Mouse (Mus musculus) brain, embryonic 18.5 days (tissue): Measurements from ENCODE around the gene Cfap161.

Experiments
- DNase-seq: peaks from one replicate; pipeline ENCODE4 v3.0.0-alpha.2; 2012; ENCODE audit warnings: low read depth, low spot score

The Cfap161 gene

DNA sequence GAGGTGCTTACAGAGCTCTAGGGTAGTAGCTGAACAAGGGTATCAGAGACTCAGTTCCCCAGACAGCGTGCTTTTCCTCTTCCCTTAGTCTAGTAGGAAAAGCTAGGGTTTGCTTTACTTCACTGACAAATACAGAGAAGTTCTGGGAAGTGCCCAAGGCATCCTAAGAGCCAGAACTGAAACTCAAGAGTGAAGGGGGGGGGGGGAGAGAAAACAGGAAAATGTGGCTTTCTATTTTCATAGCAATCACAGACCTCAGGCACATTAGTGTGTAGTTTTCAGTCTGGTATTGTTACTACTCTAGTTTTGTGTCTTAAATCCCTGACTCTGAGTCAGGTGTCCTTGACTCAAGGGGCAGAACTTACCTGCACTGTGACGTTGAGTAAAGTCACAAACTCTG lies 7.3 kb upstream of the Cfap161 start:
- no peak for DNase-seq

DNA sequence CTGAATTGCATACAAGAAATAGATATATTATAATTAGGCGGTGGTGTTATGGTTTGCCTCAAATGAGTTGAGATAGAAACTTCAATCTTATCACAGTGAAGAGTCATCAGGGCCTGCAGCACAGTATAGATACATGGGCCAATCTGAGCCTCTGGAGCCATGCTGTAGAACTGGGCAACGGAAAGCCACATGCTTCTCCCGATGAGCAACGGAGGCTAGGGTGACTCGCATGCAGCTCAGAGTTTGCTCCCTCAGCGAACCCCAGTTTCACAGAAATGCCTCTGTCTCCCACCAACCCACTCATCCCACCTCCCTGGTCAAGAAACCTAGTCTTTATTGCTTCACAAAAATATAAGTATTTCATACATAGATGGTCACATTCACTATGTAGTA lies 6.8 kb upstream of the Cfap161 start:
- no peak for DNase-seq

- DNase-seq, result no peak
These were observed 6.1 kb upstream of the Cfap161 start for GRCm38 (mm10) chr7:83800561-83801482.

DNA sequence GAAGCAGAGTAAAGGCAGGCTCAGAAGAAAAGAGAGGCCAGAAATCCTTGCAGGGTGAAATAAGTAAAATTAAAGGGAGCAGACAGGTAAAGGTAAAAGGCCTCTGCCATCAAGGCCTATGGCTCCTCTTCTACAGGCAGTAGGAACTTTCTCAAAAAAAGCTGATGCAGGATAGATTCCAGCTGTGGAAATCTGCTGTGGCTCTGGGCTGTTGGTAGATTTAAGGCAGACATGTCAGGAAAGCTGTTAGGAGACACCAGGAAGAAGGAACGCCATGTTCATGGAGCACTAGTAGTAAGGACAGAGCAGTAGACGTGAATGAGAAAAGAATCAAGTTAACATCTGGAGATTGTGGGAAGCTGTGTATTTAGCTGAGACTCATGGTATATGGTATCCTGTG lies 5.4 kb upstream of the Cfap161 start:
- DNase-seq, result no peak

- no peak for DNase-seq
These were observed 3.3 kb upstream of the Cfap161 start for GRCm38 (mm10) chr7:83798004-83798403.

DNA sequence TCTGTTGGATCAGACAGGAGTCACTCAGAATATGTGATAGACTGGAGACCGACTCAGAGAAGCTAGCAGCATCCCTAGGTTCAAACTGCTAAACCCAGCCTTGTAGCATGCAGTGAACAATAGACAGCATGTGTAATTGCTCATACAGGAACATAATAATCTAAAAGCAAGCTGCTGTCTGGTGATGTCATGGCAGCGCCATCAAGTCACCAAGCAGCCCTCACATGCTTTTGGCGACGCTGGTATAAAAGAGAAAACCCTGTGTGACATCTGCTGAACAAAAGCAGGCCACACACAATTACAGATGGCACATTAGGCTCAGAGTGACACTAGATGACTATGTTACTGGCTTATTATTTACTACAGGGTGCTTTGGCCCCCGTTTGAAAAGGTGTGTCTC lies 1.5 kb upstream of the Cfap161 start:
- DNase-seq, result no peak

- no peak for DNase-seq
These were observed 535 bp downstream of the Cfap161 start for GRCm38 (mm10) chr7:83794006-83794683.

- DNase-seq, result no peak
These were observed 13.8 kb downstream of the Cfap161 start for GRCm38 (mm10) chr7:83780881-83781280.

DNA sequence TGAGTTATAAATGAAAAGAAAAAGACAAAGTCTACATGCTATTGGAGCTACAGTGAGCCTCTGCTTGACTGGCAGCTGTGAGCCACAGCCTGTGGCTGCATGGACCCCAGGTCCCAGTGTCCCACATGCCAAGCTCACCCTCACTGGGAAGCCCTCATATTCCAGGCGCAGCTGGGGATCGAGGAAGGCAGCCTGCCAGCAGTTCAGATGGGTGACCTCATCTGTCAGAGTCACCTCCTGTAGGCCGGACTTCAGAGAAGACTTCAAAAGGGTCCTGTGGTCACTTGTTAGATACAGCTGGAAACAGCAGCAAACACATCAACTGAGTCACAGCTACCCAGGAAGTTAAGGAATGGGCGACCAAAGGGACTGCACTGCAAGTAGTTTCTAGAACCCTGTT lies 14.7 kb downstream of the Cfap161 start:
- DNase-seq, result no peak

DNA sequence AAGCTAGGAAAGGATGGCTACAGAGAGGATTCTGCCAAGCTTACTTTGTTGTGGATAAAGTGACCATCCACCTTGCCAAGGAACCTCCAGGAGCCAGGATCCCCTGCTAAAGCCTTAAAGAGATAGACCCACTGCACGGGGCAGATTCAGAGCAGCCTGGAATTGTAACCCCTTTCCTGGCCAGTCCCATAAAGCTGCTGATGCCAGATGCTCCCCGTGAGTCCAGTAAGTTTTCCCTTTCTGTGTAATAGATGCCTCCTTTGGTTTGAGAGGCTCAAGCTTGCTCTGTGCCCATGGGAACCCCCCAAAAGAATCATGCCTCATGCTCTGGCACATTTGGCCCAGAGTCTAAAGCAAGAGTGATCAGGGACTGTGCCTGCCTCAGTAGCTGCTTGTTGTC lies 15.7 kb downstream of the Cfap161 start:
- DNase-seq, result no peak

DNA sequence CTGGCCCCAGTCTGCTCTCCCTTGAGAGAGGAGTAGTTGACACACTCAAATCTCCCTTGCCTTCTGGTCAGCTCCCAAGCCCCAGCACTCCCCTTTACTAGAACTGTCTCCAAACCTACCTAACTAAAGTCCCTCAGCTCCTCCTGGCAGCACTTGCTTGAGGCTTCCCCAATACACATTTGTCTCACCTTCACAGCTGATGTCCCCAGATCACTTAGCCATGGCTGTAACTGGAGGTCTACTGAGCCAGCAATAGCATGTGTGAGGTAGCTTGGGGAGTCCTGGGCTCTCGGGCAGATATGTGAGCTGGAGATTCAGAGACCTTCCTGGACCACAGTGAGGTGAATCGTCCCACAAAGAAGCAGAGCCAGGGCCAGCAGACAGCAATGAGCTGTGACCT lies 16.2 kb downstream of the Cfap161 start:
- no peak for DNase-seq

DNA sequence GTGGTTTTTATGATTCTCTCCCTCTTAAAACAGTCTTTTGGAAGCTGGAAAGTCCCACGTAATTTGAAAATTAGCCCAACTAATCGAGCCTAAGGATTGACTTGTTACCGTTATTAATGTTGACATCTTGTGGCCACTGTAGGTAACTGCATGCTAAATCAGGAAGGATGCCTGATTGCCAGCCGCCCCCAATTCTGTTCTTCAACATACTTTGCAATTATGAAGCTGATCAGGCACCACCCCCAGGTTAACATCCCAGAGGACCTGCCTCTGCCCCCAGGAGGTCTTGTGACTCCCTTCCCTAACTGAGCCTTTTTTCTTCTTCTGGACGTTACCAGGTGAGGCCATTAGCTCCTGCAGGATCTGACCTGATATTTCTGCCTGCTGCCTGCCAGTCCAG lies 20.0 kb downstream of the Cfap161 start:
- DNase-seq, result no peak

- DNase-seq, result no peak
These were observed 31.0 kb downstream of the Cfap161 start for GRCm38 (mm10) chr7:83763674-83764073.

GRCm38 (mm10) chr7:83762336-83762735 lies 32.3 kb downstream of the Cfap161 start:
- no peak for DNase-seq

- DNase-seq, result no peak
These were observed 43.6 kb downstream of the Cfap161 start for GRCm38 (mm10) chr7:83751055-83751454.

DNA sequence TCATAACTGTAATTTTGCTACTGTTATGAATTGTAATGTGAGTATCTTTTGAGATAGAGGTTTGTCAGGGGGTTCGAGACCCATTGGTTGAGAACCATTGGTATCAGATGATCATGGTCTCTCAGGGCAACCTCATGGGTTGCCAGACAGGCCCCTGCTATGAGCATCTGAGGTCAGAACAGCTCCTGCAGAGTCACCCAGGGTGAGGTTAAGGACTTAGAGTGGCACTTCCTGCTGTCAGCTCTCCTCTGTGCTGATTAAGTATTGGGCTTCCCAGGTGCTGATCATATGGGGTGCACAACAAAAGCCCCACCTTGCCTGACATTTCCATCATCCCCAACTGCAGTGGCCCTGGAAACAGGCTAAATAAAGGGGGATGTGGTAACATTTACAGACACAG lies 46.3 kb downstream of the Cfap161 start:
- no peak for DNase-seq

DNA sequence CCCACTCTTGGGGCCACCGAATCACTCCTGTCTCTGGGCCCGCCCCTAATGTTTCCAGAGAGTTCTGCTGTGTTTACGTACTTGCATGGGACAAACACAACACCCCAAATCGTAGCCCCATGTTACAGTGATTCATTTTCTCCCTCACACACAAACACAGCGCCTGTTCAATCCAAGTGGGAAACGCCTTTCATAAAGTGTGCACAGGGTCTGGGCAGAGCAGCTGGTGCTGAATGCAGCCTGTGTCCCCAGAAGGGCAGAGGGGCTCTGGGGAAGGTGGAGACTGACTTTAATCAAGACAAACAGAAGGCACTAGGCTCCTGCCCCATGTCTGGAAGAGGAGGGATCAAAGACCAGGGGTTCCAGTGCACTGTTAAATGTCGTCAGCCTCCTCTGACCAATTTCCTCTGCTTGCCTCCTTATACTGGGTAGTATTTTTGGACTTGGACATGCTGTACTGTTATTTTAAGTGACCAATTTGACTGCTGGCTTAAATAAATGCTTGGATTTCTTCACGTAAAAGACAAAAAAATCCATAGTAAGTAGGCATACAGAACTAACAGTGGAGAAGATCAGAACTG lies 48.5 kb downstream of the Cfap161 start:
- DNase-seq, result no peak

- DNase-seq, result no peak
These were observed 49.1 kb downstream of the Cfap161 start, which contains the start of gene Il16 for GRCm38 (mm10) chr7:83745413-83746106. Gene Il16 (minus strand): TSS chr7:83745726.

- no peak for DNase-seq
These were observed 49.6 kb downstream of the Cfap161 start for GRCm38 (mm10) chr7:83745065-83745412.

- DNase-seq, result peak; percentile 8
These were observed 50.4 kb downstream of the Cfap161 start for GRCm38 (mm10) chr7:83744250-83744649.

DNA sequence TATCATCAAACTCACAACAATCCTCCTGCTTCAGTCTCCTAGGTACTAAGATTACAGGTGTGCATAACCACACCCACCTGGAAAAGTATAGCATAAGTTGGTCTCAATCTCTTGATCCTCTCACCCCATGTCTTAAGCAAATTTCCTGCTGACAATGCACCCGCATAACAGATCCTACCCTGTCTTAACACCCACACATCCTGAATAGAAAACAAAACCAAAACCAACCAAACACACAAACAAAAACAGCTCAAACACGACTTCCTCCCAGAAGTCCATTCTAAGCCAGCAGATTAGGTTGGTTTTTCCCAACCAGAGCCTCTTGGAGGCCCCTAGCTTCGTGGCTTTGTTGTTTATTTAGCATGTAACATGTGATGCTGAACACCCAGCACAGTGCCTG lies 52.0 kb downstream of the Cfap161 start:
- DNase-seq, result no peak

GRCm38 (mm10) chr7:83742026-83742425 lies 52.7 kb downstream of the Cfap161 start:
- DNase-seq, result no peak
